Mouse (Mus musculus) kidney, adult 11 months (tissue): ENCODE measurements around the gene Omt2a.
A peak's percentile ranks its signal among the peaks of the same experiment; 100 is the strongest.
"Not testable (repeated sequence)": the region's sequence is repeated elsewhere in the genome, so short reads cannot be mapped to it uniquely, and the experiment has no call there.

ENCODE experiments used
- DNase-seq: peaks from one replicate; pipeline ENCODE4 v3.0.0; 2022

Gene Omt2a

GRCm38 (mm10) chr9:78296089-78296488 is 18.5 kb downstream of the Omt2a start:
- DNase-seq, result peak; percentile 38

GRCm38 (mm10) chr9:78294781-78295180 is 19.8 kb downstream of the Omt2a start:
- peak; percentile 20 for DNase-seq

DNA sequence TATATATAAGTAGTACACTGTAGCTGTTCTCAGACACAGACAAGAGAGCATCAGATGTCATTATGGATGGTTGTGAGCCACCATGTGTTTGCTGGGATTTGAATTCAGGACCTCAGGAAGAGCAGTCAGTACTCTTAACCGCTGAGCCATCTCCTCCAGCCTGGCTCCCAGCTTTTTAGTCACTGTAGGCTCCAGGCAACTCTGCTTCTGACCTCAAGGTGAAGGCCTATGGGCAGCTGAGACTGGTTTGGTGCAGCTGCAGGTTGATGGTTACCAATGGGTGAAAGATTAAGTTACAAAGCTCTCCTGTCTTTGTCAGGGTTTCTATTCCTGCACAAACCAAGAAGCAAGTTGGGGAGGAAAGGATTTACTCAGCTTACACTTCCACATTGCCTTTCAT is 20.9 kb downstream of the Omt2a start:
- peak; percentile 47 for DNase-seq

- DNase-seq, result not testable (repeated sequence)
Measured at GRCm38 (mm10) chr9:78292462-78292861, 22.1 kb downstream of the Omt2a start.

GRCm38 (mm10) chr9:78289723-78290122 is 24.9 kb downstream of the Omt2a start, which contains the start of gene Gm10639:
Gene Gm10639, plus strand, starts transcription at chr9:78289923.
- not testable (repeated sequence) for DNase-seq

DNA sequence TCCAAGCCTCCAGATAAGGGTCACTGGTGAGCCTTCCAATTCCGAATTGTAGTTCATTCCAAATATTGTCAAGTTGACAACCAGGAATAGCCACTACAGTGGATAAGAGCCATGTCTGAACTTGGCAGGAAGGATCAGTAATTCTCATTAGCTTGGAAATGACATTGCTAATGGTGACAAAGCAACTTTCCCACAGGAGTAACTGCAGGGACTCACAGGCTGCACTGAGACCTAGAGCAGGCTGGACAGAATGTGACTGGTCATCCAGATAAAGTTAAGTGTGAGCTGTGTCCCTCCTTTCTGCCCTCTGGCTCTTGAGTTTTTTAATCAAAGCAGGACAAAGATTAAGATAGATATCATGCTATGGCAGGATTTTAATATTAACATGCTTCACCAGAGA is 25.5 kb downstream of the Omt2a start:
- not testable (repeated sequence) for DNase-seq

DNA sequence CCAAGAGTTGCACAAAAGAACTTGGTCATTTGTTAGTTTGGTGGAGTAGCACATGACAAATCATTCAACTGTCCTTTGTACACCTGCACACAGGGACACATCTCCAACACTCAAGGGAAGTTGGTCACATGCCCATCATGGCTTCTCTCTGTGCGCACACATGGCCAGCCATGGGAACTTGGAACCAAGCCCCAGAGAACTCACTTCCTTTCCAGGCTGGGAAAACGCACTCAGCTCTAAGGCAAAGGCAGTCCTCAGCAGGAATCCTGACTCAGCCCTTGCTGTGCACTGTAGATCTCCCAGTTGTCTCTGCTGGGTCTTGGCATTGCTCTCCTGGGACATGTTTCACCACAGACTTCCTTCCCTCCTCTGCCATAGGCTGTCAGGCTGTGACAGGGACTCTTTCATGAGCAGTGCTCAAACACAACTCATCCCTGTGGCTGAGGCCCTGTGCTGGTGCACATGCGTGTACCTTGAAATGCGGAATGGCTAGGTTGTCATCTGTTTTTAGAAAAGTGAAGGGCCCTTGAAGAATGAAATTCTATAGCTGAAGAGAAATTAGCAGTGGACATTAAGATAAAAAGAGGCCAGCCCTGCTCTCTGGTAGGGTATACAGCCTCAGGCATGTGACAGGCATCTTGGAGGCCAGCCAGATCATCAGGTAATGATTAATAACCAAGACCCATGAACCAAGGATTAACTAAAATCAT is 32.4 kb downstream of the Omt2a start:
- peak; percentile 77 for DNase-seq

DNA sequence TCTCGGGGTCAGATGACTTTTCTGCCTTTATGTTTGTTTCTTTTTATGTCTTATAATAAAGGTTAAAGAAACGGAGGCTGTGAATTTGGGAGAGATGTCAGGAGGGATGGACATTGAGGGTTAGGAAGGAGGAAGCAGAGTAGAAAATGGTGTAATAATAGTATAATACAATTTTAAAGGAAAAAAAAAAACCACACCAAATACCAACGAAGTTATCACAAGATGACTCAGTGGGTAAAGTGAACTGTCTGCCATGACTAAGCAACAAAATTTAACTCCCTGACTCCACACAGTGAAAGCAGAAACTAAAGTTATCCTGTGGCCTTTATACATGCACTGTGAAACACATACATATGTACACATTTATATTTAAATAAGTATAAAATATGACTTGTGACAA is 43.7 kb downstream of the Omt2a start:
- DNase-seq, result not testable (repeated sequence)
